Mouse (Mus musculus) small intestine, adult 2 months (tissue): Measurements from ENCODE around the gene Cd24a. TPM values are rescaled to one million over a fixed set of nuclear protein-coding genes. Genes with fewer than 3 reads are reported as not detected.
A peak's percentile ranks its signal among the peaks of the same experiment; 100 is the strongest.

ENCODE experiments used
- H3K27ac ChIP-seq: fragments of 200-500 bp; 2 replicates; pipeline ENCODE4 v1.5.1; 2012; ENCODE audit warnings: low read depth, low read length, control low read depth, inconsistent platforms; ENCODE audit not compliant: insufficient read depth
- H3K27me3 ChIP-seq: fragments of 200-500 bp; 2 replicates; pipeline ENCODE4 v1.6.1; 2012; ENCODE audit warnings: mild to moderate bottlenecking, moderate library complexity, low read length, inconsistent platforms; ENCODE audit not compliant: control insufficient read depth, insufficient read depth
- H3K36me3 ChIP-seq: fragments of 200-500 bp; 2 replicates; pipeline ENCODE4 v1.6.1; 2012; ENCODE audit warnings: mild to moderate bottlenecking, low read length, control low read depth, inconsistent platforms; ENCODE audit not compliant: control insufficient read depth, insufficient read depth
- H3K4me1 ChIP-seq: fragments of 200-500 bp; 2 replicates; pipeline ENCODE4 v1.6.1; 2012; ENCODE audit warnings: low read length, inconsistent platforms, mixed read lengths; ENCODE audit not compliant: control insufficient read depth, insufficient read depth, insufficient read length
- H3K4me3 ChIP-seq: fragments of 200-500 bp; 2 replicates; pipeline ENCODE4 v1.5.1; 2012; ENCODE audit warnings: low read depth, mild to moderate bottlenecking, control low read depth, inconsistent platforms, low read length, moderate library complexity
- CTCF ChIP-seq: fragments of 200-500 bp; IDR thresholded peaks from 2 replicates; pipeline ENCODE4 v1.5.1; 2012; ENCODE audit warnings: low read depth, mild to moderate bottlenecking, control low read depth, inconsistent platforms, low read length, moderate library complexity, mixed read lengths; ENCODE audit not compliant: insufficient replicate concordance, insufficient read length; ENCODE audit errors: extremely low read depth
- POLR2A ChIP-seq: fragments of 200-500 bp; IDR thresholded peaks from 2 replicates; pipeline ENCODE4 v1.6.1; 2012; ENCODE audit warnings: low read depth, mild to moderate bottlenecking, control low read depth, inconsistent platforms, low read length, moderate library complexity
- WGBS: fragments of 180-500 bp; shearing (Covaris S2); methylation state at CpG from one replicate; pipeline ENCODE4 v1.1.7; 2018; 5-methylcytosine and 5-hydroxymethylcytosine counted together
- polyA plus RNA-seq: library from polyadenylated mRNA; depleted of rRNA; stranded (reverse); fragments of >200 nt; gene quantifications from 2 replicates; pipeline ENCODE4 v1.2.3, GENCODE M21; 2012; rRNA removed

Gene Cd24a
- polyA plus RNA-seq = 94.9 and 147 TPM in 2 replicates

DNA sequence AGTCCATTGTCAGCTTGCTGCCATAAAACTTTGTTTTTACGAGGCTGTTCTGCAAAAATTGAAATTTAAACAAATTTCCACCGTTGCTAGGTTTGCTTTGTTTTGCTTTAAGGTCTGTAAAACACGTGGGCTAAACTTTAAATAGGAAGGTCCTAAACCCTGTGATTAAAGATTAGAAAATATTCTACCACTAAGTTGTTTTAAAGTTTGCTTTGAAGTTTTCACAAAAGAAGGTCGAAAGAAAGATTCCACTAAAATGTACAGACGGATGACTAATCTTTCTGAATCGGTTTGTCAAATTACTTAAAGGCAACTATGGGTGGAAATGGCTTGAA is at the start of gene Cd24a:
Gene Cd24a (plus strand): TSS at position 288 of the 335 bp plus-strand sequence.
- Histone ChIP-seq H3K4me3 (peak within 1 kb of the TSS; percentile 89), H3K27ac (peak within 1 kb of the TSS; percentile 79), H3K36me3 (no peaks in the 10 kb centered on the region), H3K27me3 (no peaks in the 10 kb centered on the region), H3K4me1 (peaks cover 4% of the 10 kb centered on the region)
- 1% methylated on average over 6 of the region's 6 CpGs for WGBS
- no peak for TF ChIP-seq CTCF
- TF ChIP-seq POLR2A = no peak

DNA sequence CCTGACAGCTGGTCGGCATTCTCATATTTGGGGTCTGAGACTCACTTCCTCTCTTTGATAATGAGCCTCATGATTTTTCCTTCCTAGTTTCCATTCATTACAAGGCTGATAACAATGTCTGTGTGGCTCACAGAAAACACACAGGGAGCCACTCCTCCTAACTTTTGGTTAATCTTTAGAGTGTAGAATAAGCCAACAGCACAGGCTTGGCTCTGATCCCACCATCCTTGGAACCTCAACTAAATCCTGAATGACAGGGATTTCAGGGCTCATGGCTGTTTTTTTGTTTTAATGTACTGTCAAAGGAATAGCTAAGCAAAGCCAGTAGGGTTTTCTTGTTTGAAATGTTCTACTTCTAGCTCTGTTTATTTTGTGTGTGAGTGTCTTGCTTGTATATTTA is 43.7 kb upstream of the Cd24a start:
- no peak for TF ChIP-seq CTCF
- TF ChIP-seq POLR2A = no peak
- WGBS = 30% methylated on average over 1 of the region's 1 CpGs

DNA sequence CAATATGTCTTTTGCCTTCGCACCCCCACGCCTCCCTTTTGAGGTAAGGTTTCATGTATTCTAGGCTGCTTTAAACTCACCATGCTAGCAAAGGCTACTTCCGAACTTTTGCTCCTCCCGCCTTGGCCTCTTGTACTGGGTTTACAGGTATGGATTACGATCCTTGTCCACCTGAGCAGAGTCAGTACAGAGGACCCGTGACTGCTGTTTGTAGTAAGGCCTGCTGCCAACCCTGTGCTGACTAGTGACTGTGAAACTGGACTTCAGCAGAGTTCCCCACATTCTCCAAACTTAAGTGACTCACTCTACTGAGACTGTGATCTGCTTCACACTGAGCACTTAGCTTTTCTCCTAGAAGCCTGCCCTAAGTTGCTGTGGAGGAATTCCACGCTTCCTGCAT is 40.4 kb upstream of the Cd24a start:
- Histone ChIP-seq H3K27me3 (no peaks in the 10 kb centered on the region), H3K4me1 (no peaks in the 10 kb centered on the region; the same call in 1 of the 2 replicates), H3K27ac (no peak overlapping the region), H3K36me3 (peaks cover 7% of the 10 kb centered on the region), H3K4me3 (no peak overlapping the region)
- WGBS = 77% methylated on average over 7 of the region's 7 CpGs
- no peak for TF ChIP-seq CTCF
- no peak for TF ChIP-seq POLR2A

More for the DNA sequence above, 43.7 kb upstream of the Cd24a start:
- Histone ChIP-seq H3K27ac (no peak overlapping the region), H3K27me3 (no peaks in the 10 kb centered on the region), H3K36me3 (peaks cover 23% of the 10 kb centered on the region), H3K4me3 (no peak overlapping the region), H3K4me1 (no peaks in the 10 kb centered on the region; the same call in 1 of the 2 replicates)

DNA sequence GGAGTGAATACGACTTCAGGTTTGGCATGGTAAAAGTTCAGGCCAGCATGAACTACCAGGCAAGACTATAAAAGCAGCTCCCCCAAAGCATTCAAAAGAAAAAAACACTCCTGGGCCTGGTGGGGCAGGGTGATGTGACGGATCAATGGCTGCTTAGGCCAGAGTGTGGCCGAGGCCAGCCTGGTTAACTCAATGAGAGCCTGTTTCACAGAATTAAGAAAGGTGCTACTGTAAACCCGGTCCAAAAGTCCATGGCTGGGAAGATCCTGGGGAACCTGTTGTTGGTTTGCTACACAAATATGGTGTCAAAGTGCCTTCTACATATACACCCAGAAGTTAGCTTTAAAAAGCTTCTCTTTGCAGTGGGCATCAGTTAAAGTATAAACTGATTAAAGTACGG is 39.3 kb upstream of the Cd24a start:
- Histone ChIP-seq H3K4me1 (no peaks in the 10 kb centered on the region; the same call in 1 of the 2 replicates), H3K27ac (no peak overlapping the region), H3K27me3 (no peaks in the 10 kb centered on the region), H3K36me3 (peaks cover 4% of the 10 kb centered on the region), H3K4me3 (no peak overlapping the region)
- 42% methylated on average over 5 of the region's 5 CpGs for WGBS
- TF ChIP-seq CTCF = no peak

DNA sequence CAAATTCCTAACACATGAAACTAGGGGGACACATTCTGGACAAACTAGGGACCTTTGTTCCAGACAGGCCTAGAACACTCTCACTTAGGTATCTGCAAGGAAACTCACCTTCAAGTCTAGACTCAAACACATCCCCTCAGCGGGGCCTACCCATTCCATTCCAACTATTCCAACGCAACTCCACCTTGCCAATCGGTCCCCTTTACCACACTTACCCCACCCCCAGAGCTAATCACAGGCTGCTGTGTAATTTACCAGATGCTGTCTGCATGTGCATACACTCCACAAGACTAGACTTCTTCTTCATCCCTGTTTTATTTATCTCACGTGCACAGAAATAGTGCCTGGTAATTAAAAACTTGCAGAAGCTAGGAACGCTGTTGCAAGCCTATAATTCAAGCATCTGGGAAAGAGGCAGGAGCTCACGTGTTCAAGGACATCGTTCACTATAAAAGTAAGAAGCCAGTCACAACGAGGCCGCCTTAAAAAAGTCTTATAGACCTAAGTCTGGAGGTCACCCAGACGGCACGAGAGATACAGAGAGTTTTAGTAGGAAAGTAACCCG is 38.3 kb upstream of the Cd24a start:
- no peak for TF ChIP-seq POLR2A
- no peak for TF ChIP-seq CTCF
- Histone ChIP-seq H3K27me3 (no peaks in the 10 kb centered on the region), H3K4me3 (peak overlapping the region; percentile 96; the same call in 1 of the 2 replicates), H3K4me1 (no peaks in the 10 kb centered on the region; the same call in 1 of the 2 replicates), H3K27ac (peak overlapping the region; percentile 67), H3K36me3 (peaks cover 4% of the 10 kb centered on the region)
- 8% methylated on average over 12 of the region's 12 CpGs for WGBS

DNA sequence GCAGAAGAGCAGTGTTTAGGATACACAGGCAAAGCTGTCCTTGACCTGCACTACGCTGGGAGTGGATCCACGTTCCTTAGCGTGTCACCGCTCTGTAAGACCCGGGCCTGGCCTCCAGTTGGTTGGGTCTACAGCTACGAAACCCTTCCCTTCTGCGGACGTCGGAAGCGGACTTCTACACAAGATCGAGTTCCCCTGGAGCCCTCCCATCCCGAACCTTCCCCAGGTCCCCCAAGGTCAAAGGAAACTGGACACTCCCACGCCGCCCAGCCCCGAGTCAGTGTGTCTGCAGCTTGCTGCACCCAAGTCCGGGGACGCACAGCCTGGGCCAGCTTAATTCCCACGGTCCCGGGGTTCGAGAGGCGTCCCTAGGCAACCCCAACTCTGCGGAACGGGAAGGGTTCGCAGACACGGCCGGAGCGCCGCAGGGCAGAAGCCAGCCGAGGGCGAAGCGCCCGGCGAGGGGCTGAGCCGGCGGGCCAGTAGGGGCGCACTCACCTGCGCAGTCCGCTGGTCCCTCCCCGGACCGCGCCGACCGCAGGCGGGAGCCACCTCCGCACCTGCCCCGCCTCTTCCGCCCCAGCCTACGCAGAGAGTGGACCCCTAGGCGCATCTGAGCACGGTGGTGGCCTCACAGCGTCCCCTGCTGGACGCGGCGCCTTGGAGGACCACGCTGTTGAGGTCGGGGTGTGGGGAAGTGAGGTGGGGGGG is 37.5 kb upstream of the Cd24a start, which contains the start of gene 1700021F05Rik:
Gene 1700021F05Rik (minus strand): TSS at position 553 of the 711 bp plus-strand sequence.
- Histone ChIP-seq H3K27ac (peak within 1 kb of the TSS; percentile 67), H3K36me3 (peaks cover 4% of the 10 kb centered on the region), H3K27me3 (no peaks in the 10 kb centered on the region), H3K4me3 (peak within 1 kb of the TSS; percentile 96), H3K4me1 (no peaks in the 10 kb centered on the region; the same call in 1 of the 2 replicates)
- WGBS = under 1% methylated on average over 52 of the region's 56 CpGs
- peak; percentile 78 for TF ChIP-seq CTCF
- TF ChIP-seq POLR2A = peak; percentile 63

DNA sequence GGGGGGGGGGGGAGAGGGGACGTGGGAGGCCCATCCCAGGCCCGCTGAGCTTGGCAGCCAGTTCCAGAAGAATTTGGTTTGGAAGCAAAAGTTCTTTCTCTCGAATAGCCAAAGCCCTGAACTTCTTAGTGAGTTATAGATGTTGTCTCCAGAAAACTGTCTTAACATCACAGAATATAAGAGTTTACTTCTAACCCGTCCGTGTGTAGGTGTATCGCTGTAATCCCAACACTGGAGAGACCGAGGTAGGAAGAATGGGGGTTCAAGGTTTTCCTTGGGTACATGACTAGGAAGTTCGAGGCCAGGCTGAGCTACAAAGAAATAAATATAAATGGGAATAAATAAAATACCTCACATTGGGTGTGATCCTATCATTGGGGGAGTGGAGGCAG is 36.9 kb upstream of the Cd24a start:
- Histone ChIP-seq H3K36me3 (no peaks in the 10 kb centered on the region), H3K4me3 (no peak overlapping the region), H3K27ac (no peak overlapping the region), H3K4me1 (no peaks in the 10 kb centered on the region; the same call in 1 of the 2 replicates), H3K27me3 (no peaks in the 10 kb centered on the region)
- 22% methylated on average over 8 of the region's 8 CpGs for WGBS
- no peak for TF ChIP-seq CTCF
- TF ChIP-seq POLR2A = no peak
